Mouse (Mus musculus) spleen, adult 10 weeks (tissue): ENCODE data around the gene Mdn1. TPM values are rescaled to one million over a fixed set of nuclear protein-coding genes. Genes with fewer than 3 reads are reported as not detected.

Source experiments
- polyA plus RNA-seq: library from polyadenylated mRNA; stranded (reverse); fragments of 350-450 nt; fragmentation: Illumina TruSeq; extraction: RNeasy Lipid Tissue Mini Kit (QIAGEN cat#74804); gene quantifications from one replicate; pipeline ENCODE4 v1.2.3, GENCODE M21; 2015; ENCODE audit warnings: low replicate concordance; ENCODE audit not compliant: insufficient read depth

Gene Mdn1
- polyA plus RNA-seq, result 68.5 TPM

DNA sequence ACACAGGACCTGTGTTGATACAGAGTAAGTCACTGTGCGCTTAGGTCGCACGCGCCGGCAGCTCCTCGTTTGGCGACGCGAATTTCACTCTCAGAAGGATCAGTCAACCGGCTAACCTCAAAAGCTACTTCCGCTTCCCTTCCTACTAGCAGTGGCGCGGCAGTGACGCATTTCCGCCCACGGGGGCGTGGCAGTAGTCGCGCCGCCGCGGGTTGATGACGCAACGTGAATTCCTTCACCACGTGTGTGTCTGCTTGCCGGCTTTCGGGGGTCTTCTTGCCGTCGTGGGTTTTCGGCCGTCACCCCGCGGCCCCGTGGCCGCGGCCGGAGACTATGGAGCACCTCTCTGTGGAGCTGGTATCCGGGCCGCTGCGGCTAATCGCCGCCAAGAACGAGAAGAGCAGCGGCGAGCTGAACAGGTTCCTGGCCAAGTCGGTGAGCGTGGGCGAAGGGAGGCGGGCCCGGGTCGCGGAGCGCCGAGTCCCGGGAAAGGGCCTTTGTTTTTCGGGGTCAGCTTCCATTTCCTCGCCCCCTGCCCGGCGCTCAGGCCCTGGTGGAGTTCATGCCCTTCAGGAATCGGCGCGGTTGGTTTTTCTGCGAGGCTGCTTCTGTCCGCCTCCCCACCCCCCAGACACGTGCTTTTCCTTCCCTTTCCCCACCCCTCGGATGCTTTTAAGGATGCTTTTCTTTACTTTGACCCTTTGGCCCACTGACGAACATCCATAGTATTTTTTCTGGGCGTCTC, at the start of gene Mdn1:
TSS of gene Mdn1 (plus strand) at position 202 of the 745 bp plus-strand sequence.

DNA sequence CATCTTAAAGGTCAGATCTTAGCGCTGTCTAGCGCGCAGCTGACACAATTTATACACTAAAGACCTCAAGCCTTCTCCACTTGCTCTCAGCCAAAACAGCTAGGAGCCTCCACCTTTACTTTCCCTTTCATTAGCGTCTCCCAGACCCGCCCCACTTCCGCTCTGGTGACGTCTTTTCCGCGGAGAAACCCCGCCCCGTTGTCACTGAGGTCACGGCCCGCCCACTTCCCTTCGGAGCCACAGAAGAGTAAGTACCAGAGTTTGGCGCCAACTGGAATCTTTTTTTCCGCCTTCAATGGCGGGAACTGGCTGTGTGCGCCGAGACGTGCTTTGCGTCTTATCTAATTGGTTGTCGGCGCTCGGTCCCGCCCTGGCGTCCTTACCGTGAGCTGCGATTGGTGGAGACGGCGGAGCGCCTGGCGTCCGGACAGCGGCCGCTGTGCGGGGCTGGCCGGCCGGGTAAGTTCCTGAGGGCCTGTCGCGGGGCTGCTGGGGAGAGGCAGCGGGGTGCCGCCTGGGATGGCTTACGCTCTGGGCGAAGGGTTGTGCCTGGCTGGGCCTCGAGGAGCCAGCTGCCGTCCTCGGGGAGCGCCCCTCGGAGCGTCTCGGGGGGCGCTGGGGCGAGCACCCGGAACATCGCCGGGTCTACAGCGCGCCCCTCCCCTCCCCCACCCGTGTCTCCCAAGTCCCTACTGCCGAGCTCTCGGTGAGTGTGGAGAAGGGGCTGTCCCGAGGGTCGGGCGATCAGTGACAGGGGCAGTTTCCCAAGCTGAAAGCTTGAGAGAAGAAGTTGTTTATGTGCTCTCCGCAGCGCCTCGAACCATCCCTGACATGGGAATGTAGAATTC, 41.7 kb upstream of the Mdn1 start, which contains the start of gene Casp8ap2:
TSS of gene Casp8ap2 (plus strand) at position 418 of the 848 bp plus-strand sequence.

DNA sequence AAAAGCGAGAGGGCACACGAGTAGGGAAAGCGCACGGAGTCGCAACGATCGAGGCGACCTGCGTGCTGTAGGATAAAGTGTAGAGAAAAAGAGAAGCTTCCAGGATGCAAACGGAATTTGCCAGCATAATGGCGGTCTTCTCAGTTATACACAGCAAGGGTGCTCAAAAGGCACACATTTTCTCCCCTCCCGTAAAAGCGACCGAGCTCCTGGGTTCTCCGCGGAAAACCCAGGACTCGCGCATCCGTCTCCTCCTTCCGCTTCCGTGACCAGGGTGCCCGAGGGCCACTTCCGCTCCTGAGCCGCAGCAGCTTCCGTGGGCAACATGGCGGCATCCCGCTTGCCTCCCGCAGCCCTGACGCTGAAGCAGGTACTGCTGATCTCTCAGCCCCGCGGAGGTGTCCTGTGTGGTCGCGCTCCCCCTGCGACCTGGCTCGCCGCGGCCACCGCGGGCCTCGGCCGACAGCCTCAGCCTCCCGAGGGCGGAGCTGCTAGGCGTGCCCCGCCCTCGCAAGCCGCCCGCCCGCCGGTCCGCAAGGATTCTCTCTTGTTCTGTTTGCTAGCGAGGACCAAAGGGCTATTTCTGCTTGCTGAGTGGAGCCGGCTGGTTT, 143.2 kb downstream of the Mdn1 start, which contains the start of gene Lyrm2:
TSS of gene Lyrm2 (plus strand) at position 288 of the 611 bp plus-strand sequence.

Other genes with a start within 250 kb of the Mdn1 start
- gene Gja10, start 54.4 kb upstream of the Mdn1 start, polyA plus RNA-seq, result 0.12 TPM
- 30.4 TPM for gene Casp8ap2, start 41.7 kb upstream of the Mdn1 start, polyA plus RNA-seq
- gene Lyrm2, start 143.1 kb downstream of the Mdn1 start, polyA plus RNA-seq, result 88.1 TPM